Mouse (Mus musculus): ENCODE measurements around the gene Apod. TPM values are rescaled to one million over a fixed set of nuclear protein-coding genes. Genes with fewer than 3 reads are reported as not detected.

Apod gene
- polyA plus RNA-seq, 1 experiment from 2014 or later = 0.77 TPM

DNA sequence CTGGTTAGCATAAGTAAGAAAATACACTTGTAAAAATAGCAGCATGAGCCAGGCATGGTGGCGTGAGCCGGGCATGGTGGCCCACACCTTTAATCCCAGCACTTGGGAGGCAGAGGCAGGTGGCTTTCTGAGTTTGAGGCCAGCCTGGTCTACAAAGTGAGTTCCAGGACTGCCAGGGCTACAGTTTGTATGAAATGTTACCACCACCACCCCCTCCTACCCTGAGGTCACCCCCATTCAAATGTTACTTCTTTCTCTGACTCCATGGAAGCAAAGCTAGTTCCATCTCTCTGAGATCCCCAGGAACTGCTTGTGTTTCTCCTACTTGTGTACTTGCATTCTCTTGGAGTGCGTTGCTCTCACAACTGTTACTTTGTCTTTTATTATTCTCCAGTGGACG is 34.4 kb downstream of the Apod start:
- Histone ChIP-seq H3K4me2 (replicated peaks; ENCODE audit: low read depth) (no peak overlapping the region), H3K27me3 (replicated peaks; ENCODE audit: control insufficient read depth, insufficient read depth, low read length) (no peaks in the 10 kb centered on the region), H3K9ac (ENCODE audit: low read depth, low read length) (no peak overlapping the region), H3K36me3 (ENCODE audit: control insufficient read depth, insufficient read depth) (no peaks in the 10 kb centered on the region), H3K9me3 (ENCODE audit: control insufficient read depth) (no peaks in the 10 kb centered on the region), H3K4me3 (ENCODE audit: low read depth, low read length) (no peak overlapping the region), H3K4me1 (replicated peaks; ENCODE audit: control insufficient read depth, insufficient read depth, low read length) (no peaks in the 10 kb centered on the region), H3K27ac (ENCODE audit: low read depth, low read length) (no peak overlapping the region)
- no peak for TF ChIP-seq CTCF (IDR thresholded peaks at IDR 0.05; ENCODE audit: low read depth)
- 68% methylated on average over 4 of the region's 4 CpGs for WGBS
- ATAC-seq = no peak

DNA sequence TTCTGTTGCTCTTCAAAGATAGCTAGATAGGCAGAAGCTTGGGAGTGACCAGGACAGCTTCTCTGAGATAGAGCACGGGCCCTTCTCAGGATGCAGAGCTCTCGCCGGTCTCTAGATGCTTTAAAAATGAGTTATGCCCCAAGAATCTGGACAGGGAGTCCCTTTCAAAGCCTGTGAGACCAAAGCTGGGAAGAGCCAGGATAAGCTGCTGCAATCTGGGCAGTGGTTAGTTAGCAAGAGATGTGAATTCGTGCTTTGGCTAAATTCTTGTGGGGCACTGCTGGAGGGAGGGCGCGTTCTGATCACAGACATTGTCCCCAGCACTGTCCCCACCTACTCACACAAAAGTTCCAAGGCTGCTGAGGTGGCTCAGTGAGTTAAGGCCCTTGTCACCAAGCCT is 36.0 kb downstream of the Apod start:
- no peaks in the 10 kb centered on the region for H3K36me3 ChIP-seq (ENCODE audit: control insufficient read depth, insufficient read depth)
- H3K9me3 ChIP-seq (ENCODE audit: control insufficient read depth) = no peaks in the 10 kb centered on the region
- no peaks in the 10 kb centered on the region for H3K27me3 ChIP-seq (replicated peaks; ENCODE audit: control insufficient read depth, insufficient read depth, low read length)
- ATAC-seq = no peak
- no peak overlapping the region for H3K9ac ChIP-seq (ENCODE audit: low read depth, low read length)
- no peaks in the 10 kb centered on the region for H3K4me1 ChIP-seq (replicated peaks; ENCODE audit: control insufficient read depth, insufficient read depth, low read length)
- H3K4me3 ChIP-seq (ENCODE audit: low read depth, low read length) = no peak overlapping the region
- no peak overlapping the region for H3K27ac ChIP-seq (ENCODE audit: low read depth, low read length)
- no peak overlapping the region for H3K4me2 ChIP-seq (replicated peaks; ENCODE audit: low read depth)
- no peak for TF ChIP-seq CTCF (IDR thresholded peaks at IDR 0.05; ENCODE audit: low read depth)
- 75% methylated on average over 6 of the region's 6 CpGs for WGBS

GRCm38 (mm10) chr16:31278081-31278480 is 36.5 kb downstream of the Apod start:
- H3K9ac ChIP-seq (ENCODE audit: low read depth, low read length) = no peak overlapping the region
- no peak for TF ChIP-seq CTCF (IDR thresholded peaks at IDR 0.05; ENCODE audit: low read depth)

DNA sequence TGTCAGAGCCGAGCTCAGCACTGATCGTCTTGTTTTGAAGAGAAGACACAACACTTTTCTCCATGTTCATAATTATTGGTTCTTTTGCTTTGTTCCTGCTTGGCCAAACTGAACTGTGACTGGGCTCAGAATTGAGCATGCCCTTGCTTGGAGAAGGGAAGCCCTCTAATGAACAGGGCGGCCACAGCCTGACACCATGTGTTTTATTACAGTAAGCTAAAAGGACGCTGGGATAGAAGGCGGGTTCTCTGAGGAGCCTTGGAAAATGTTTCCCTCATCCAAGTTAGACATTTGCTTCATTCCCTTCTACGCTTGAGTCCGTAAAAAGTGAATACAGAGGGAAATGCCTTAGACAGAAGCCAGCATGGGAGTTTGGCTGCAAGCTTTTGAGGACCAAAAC is 37.6 kb downstream of the Apod start:
- Histone ChIP-seq H3K4me1 (replicated peaks; ENCODE audit: control insufficient read depth, insufficient read depth, low read length) (0 out of 2 replicates have a peak, but pooled peaks cover 3% of the 10 kb centered on the region), H3K9me3 (ENCODE audit: control insufficient read depth) (no peaks in the 10 kb centered on the region), H3K27me3 (replicated peaks; ENCODE audit: control insufficient read depth, insufficient read depth, low read length) (no peaks in the 10 kb centered on the region), H3K9ac (ENCODE audit: low read depth, low read length) (no peak overlapping the region), H3K36me3 (ENCODE audit: control insufficient read depth, insufficient read depth) (peaks cover 4% of the 10 kb centered on the region; the same call in 1 of the 2 replicates), H3K4me2 (replicated peaks; ENCODE audit: low read depth) (no peak overlapping the region), H3K4me3 (ENCODE audit: low read depth, low read length) (no peak overlapping the region), H3K27ac (ENCODE audit: low read depth, low read length) (peak overlapping the region; percentile 62)
- no peak for TF ChIP-seq CTCF (IDR thresholded peaks at IDR 0.05; ENCODE audit: low read depth)
- no peak for ATAC-seq
- 65% methylated on average over 7 of the region's 7 CpGs for WGBS

More at GRCm38 (mm10) chr16:31278081-31278480, 36.5 kb downstream of the Apod start:
- 57% methylated on average over 2 of the region's 2 CpGs for WGBS
- H3K36me3 ChIP-seq (ENCODE audit: control insufficient read depth, insufficient read depth) = no peaks in the 10 kb centered on the region
- H3K4me1 ChIP-seq (replicated peaks; ENCODE audit: control insufficient read depth, insufficient read depth, low read length) = no peaks in the 10 kb centered on the region
- H3K4me3 ChIP-seq (ENCODE audit: low read depth, low read length) = no peak overlapping the region
- no peaks in the 10 kb centered on the region for H3K27me3 ChIP-seq (replicated peaks; ENCODE audit: control insufficient read depth, insufficient read depth, low read length)
- no peak overlapping the region for H3K4me2 ChIP-seq (replicated peaks; ENCODE audit: low read depth)
- H3K9me3 ChIP-seq (ENCODE audit: control insufficient read depth) = no peaks in the 10 kb centered on the region
- ATAC-seq = no peak
- H3K27ac ChIP-seq (ENCODE audit: low read depth, low read length) = no peak overlapping the region

GRCm38 (mm10) chr16:31276539-31276938 is 38.1 kb downstream of the Apod start:
- Histone ChIP-seq H3K4me3 (ENCODE audit: low read depth, low read length) (no peak overlapping the region), H3K9me3 (ENCODE audit: control insufficient read depth) (no peaks in the 10 kb centered on the region), H3K4me2 (replicated peaks; ENCODE audit: low read depth) (no peak overlapping the region), H3K9ac (ENCODE audit: low read depth, low read length) (no peak overlapping the region), H3K36me3 (ENCODE audit: control insufficient read depth, insufficient read depth) (peaks cover 4% of the 10 kb centered on the region; the same call in 1 of the 2 replicates), H3K27me3 (replicated peaks; ENCODE audit: control insufficient read depth, insufficient read depth, low read length) (no peaks in the 10 kb centered on the region), H3K4me1 (replicated peaks; ENCODE audit: control insufficient read depth, insufficient read depth, low read length) (0 out of 2 replicates have a peak, but pooled peaks cover 3% of the 10 kb centered on the region), H3K27ac (ENCODE audit: low read depth, low read length) (peak overlapping the region; percentile 62; the same call in 1 of the 2 replicates)
- TF ChIP-seq CTCF (IDR thresholded peaks at IDR 0.05; ENCODE audit: low read depth) = no peak
- ATAC-seq = no peak
- WGBS = 64% methylated on average over 7 of the region's 7 CpGs

DNA sequence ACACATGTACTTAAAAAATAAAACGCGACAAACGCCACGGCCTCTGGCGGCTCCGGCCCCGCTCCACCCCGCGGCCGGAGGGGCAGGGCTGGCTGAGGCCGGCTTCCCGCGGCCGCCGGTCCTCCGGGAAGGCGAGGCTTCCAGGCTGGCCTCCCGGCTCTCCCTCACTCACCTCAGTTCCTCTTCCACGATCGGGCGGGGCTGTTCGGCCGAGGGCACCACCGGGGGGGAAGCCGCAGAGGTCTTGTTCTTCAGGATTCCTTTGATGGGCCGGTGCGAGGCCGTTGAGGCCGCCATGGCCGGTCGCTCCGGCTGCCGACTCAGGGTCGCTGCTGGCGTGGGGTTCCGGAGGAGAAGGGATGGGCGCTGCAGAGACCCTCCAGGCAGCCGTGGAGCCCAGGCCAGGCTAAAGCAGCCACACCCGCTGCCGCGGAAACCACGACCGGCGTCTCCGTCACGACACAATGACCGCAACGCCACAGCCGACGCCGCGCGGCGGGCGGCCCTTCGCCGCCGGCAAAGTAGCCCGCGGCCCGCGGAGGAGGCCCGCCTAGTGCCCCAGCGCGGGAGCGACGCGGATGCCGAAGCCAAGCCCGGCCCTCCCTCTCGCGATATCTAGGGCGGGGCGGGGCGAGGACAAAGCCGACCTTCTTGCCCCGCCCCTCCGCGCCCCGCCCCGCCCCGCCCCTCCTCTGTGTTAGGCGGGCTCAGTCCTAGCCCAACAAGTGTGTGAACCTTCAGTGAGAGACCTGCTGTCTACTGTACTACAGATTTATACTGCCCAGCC is 39.7 kb downstream of the Apod start, which contains the start of gene Ppp1r2:
Ppp1r2 (minus strand) TSS at position 604 of the 787 bp plus-strand sequence.
- peak within 1 kb of the TSS; percentile 93 for H3K9ac ChIP-seq (ENCODE audit: low read depth, low read length)
- WGBS = under 1% methylated on average over 70 of the region's 83 CpGs
- no peaks in the 10 kb centered on the region for H3K9me3 ChIP-seq (ENCODE audit: control insufficient read depth)
- 0 out of 2 replicates have a peak, but pooled peaks cover 3% of the 10 kb centered on the region for H3K4me1 ChIP-seq (replicated peaks; ENCODE audit: control insufficient read depth, insufficient read depth, low read length)
- no peaks in the 10 kb centered on the region for H3K27me3 ChIP-seq (replicated peaks; ENCODE audit: control insufficient read depth, insufficient read depth, low read length)
- peak within 1 kb of the TSS; percentile 96 for H3K27ac ChIP-seq (ENCODE audit: low read depth, low read length)
- H3K4me2 ChIP-seq (replicated peaks; ENCODE audit: low read depth) = peak within 1 kb of the TSS; percentile 55
- ATAC-seq = peak; percentile 97
- H3K36me3 ChIP-seq (ENCODE audit: control insufficient read depth, insufficient read depth) = peaks cover 4% of the 10 kb centered on the region; the same call in 1 of the 2 replicates
- peak; percentile 31; the same call in 1 of the 2 replicates for TF ChIP-seq CTCF (IDR thresholded peaks at IDR 0.05; ENCODE audit: low read depth)
- H3K4me3 ChIP-seq (ENCODE audit: low read depth, low read length) = peak within 1 kb of the TSS; percentile 90
